Mouse (Mus musculus): ENCODE data around the gene Ifit1bl1. TPM values are rescaled to one million over a fixed set of nuclear protein-coding genes. Genes with fewer than 3 reads are reported as not detected.

Gene Ifit1bl1
- total RNA-seq, 2 experiments from 2014 or later, result not detected

DNA sequence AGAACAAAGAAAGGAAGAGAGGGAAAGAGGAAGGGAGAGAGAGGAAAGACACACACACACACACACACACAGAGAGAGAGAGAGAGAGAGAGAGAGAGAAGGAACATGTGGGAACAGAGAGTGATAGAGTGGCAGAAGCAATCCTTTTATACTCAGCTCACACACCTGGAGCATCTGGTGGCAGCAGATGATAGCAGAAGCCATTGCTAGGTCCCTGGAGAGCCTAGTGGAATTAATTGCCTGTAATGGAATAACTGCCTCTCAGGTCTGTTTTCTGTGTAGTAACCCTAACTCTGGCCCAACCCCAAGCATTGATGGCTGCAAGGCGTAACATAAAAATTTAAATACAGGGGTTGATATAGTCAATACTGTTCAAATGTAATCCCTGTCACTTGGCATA, 30.7 kb downstream of the Ifit1bl1 start:
- Histone ChIP-seq H3K27ac (no peak overlapping the region), H3K4me3 (no peak overlapping the region)
- no peak for TF ChIP-seq CTCF (IDR thresholded peaks at IDR 0.05)
- intact Hi-C loops (cut with DNase I), result no loop called here
- no peak for DNase-seq

DNA sequence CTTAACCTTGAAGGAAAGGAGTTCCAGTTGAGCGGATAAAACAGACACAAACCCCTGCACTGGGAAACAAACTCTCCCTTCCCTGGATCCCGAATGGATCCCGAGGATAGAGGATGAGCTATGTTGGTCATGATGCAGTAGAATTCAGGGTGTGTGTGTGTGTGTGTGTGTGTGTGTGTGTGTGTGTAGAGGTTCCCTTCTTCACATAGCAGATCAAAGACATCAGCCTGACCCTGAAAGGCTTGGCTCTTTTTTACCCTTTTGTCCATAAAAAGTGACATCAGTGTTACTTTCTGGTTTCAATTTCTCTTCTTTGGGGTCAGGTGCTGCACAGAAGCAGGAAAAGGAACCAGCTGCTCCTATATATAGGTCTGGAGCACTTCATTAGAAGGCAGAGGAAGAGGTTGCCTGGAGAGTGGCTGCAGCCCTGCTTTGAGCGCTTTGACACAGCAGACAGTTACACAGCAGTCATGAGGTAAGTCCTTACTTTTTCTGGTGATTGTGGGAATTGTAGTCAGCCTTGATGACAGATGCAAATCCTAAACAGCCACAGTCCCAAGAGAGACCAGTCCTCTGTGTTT, 31.8 kb downstream of the Ifit1bl1 start:
- intact Hi-C loops (cut with DNase I), result no loop called here
- peak overlapping the region; percentile 28 for H3K4me3 ChIP-seq
- DNase-seq, result no peak
- no peak for TF ChIP-seq CTCF (IDR thresholded peaks at IDR 0.05)
- peak overlapping the region; percentile 35 for H3K27ac ChIP-seq

- no peak for DNase-seq
- intact Hi-C loops (cut with DNase I), result no loop called here
- no peak overlapping the region for H3K4me3 ChIP-seq
- TF ChIP-seq CTCF (IDR thresholded peaks at IDR 0.05), result no peak
- H3K27ac ChIP-seq, result peak overlapping the region; percentile 28; the same call in 1 of the 2 replicates
These were observed 32.5 kb downstream of the Ifit1bl1 start for GRCm38 (mm10) chr19:34568988-34569895.

DNA sequence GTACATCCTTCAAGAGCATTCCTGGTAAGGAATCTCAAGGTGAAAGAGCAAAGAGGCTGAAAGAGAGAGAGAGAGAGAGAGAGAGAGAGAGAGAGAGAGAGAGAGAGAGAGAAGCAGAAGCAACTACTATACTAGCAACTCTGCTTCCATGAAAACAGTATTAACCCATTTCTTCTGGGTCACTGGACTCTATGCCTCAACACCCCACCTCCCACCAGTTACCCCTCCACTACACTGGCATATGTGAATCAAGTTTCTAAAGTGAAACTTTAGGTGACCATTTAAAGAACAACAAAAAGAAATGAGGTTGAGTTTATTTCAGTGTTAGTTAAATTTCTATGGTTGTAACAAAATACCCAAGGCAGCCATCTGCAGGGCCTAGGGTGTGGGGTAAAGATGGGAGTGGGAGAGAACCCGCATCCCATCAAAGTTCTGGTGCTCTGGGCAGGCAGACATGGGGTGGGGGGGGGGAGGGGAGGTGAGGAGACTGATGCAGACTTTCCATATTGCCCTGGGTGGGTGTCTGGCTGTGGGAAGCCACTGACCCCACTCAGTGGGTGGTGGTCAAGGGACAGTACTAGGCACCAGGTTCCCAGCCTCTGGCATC, 35.5 kb downstream of the Ifit1bl1 start:
- no peak for TF ChIP-seq CTCF (IDR thresholded peaks at IDR 0.05)
- no peak for DNase-seq
- intact Hi-C loops (cut with DNase I), result no loop called here
- Histone ChIP-seq H3K4me3 (no peak overlapping the region), H3K27ac (no peak overlapping the region)

GRCm38 (mm10) chr19:34562556-34562955, 39.2 kb downstream of the Ifit1bl1 start:
- no peak for TF ChIP-seq CTCF (IDR thresholded peaks at IDR 0.05)
- Histone ChIP-seq H3K27ac (no peak overlapping the region), H3K4me3 (no peak overlapping the region)
- intact Hi-C loops (cut with DNase I), result no loop called here
- no peak for DNase-seq

- DNase-seq, result peak; percentile 60
- Histone ChIP-seq H3K27ac (peak overlapping the region; percentile 77), H3K4me3 (peak overlapping the region; percentile 3; the same call in 1 of the 2 replicates)
- TF ChIP-seq CTCF (IDR thresholded peaks at IDR 0.05), result no peak
- intact Hi-C loops (cut with DNase I), result no loop called here
These were observed 45.1 kb downstream of the Ifit1bl1 start for GRCm38 (mm10) chr19:34556621-34557020.

GRCm38 (mm10) chr19:34554061-34554460, 47.7 kb downstream of the Ifit1bl1 start:
- DNase-seq, result no peak
- no peak for TF ChIP-seq CTCF (IDR thresholded peaks at IDR 0.05)
- intact Hi-C loops (cut with DNase I), result loop anchor here (5.0 kb wide), 1 partner anchor 33 kb away; no protein-coding TSS in a partner anchor
- H3K27ac ChIP-seq, result no peak overlapping the region
- H3K4me3 ChIP-seq, result no peak overlapping the region

DNA sequence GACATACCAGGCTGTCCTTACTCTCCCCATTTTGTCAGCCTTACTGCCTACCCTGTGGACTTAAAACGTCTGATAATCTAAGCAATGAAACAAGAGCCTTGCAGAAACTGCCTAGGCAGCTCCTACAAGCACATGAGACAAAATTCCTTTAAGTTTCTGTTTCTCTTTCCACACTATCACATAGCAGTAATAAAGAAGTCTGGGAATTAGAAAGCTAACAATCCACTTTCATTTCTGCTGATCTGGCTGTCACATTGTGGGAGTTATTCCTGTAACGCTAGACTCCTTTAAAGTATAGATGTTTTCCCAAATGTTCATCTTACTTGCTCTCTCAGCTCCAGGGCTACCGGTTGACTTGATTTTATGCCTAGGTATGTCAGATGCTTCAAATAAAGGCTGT, 48.2 kb downstream of the Ifit1bl1 start:
- no peak for DNase-seq
- intact Hi-C loops (cut with DNase I), result loop anchor here (5.0 kb wide), 1 partner anchor 34 kb away; no protein-coding TSS in a partner anchor
- peak overlapping the region; percentile 50 for H3K4me3 ChIP-seq
- no peak for TF ChIP-seq CTCF (IDR thresholded peaks at IDR 0.05)
- H3K27ac ChIP-seq, result peak overlapping the region; percentile 78

GRCm38 (mm10) chr19:34553021-34553420, 48.7 kb downstream of the Ifit1bl1 start:
- no peak for TF ChIP-seq CTCF (IDR thresholded peaks at IDR 0.05)
- Histone ChIP-seq H3K27ac (peak overlapping the region; percentile 78), H3K4me3 (peak overlapping the region; percentile 50)
- DNase-seq, result no peak
- intact Hi-C loops (cut with DNase I), result loop anchor here (5.0 kb wide), 1 partner anchor 34 kb away; no protein-coding TSS in a partner anchor

- Histone ChIP-seq H3K27ac (peak overlapping the region; percentile 78), H3K4me3 (peak overlapping the region; percentile 50)
- intact Hi-C loops (cut with DNase I), result loop anchor here (5.0 kb wide), 1 partner anchor 35 kb away; no protein-coding TSS in a partner anchor
- DNase-seq, result peak; percentile 20
- TF ChIP-seq CTCF (IDR thresholded peaks at IDR 0.05), result no peak; the same call in 1 of the 2 replicates
These were observed 49.8 kb downstream of the Ifit1bl1 start for GRCm38 (mm10) chr19:34551981-34552380.

DNA sequence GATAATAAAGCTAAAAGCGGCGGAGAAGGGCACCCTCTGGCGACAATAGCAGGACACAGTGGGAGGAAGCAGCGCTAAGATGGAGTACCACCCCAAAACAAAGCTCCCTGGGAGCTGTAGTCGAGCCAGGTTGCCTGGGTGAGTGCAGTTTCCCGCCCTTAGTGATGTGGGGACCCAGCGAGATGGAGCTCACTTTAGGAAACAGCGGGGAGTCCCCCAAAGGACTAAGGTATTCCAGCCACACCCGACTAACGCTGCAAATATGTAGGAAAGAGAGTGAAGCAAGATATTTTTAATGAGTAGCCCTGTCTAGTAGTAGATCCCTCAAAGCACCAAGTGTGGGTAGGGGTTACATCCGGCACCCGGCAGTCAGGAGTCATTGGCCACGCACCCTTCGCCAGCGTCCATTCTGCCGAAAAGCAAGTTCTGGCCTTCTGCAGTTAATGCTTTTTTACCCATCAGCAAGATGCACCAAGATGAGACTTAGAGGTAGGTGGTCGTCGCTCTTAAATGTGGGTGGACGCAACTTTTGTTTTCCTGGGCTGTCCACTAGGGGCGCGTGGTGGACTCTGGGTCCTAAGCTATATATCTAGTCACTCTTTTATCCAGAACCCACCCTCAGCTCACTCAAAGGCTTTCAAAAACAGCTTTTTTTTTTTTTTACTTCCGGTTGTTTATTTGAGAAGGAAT, 51.1 kb downstream of the Ifit1bl1 start, which contains the start of gene Ifit2:
Gene Ifit2 (plus strand): TSS at position 161 of the 690 bp plus-strand sequence.
- peak within 1 kb of the TSS; percentile 78 for H3K4me3 ChIP-seq
- TF ChIP-seq CTCF (IDR thresholded peaks at IDR 0.05), result peak; percentile 60
- intact Hi-C loops (cut with DNase I), result loop anchor here (5.0 kb wide), 1 partner anchor 37 kb away; no protein-coding TSS in a partner anchor
- peak within 1 kb of the TSS; percentile 83 for H3K27ac ChIP-seq
- peak; percentile 75 for DNase-seq

DNA sequence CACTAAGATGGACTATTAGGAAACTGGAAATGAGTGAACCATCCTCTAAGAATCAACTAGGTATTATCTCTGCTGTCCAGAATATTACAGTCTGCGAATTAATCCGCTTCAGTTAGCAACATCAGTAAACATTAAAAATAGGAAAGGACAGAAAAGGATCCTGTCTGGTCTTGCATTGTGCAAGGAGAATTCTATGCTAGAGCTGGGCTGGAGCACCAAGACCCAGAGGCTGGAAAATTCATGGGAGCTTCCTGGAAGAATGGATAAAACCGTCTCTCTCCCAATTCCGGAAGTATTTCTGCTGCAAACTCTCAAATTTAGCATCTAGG, 51.6 kb downstream of the Ifit1bl1 start:
- peak overlapping the region; percentile 83 for H3K27ac ChIP-seq
- intact Hi-C loops (cut with DNase I), result loop anchor here (5.0 kb wide), 1 partner anchor 37 kb away; no protein-coding TSS in a partner anchor

More for the DNA sequence above, 51.6 kb downstream of the Ifit1bl1 start:
- peak overlapping the region; percentile 78 for H3K4me3 ChIP-seq
- DNase-seq, result no peak
- TF ChIP-seq CTCF (IDR thresholded peaks at IDR 0.05), result no peak

Data from gastrocnemius, adult 2 months (tissue).